Mouse (Mus musculus): ENCODE measurements at regions not wholly inside any gene's neighbourhood (a gene's known extent, or its start where the extent isn't known, plus 50 kb on each side); places are given as distances from the start of the nearest gene placed in this dataset.

- H3K4me3 ChIP-seq (replicated peaks; ENCODE audit: low read length), result no peak overlapping the region
- peaks cover under 1% of the 10 kb centered on the region; the same call in 1 of the 2 replicates for H3K9me3 ChIP-seq (ENCODE audit: low read length)
- peaks cover 21% of the 10 kb centered on the region for H3K27me3 ChIP-seq (ENCODE audit: insufficient read depth, low read length)
- TF ChIP-seq POU5F1 (IDR thresholded peaks at IDR 0.05; ENCODE audit: borderline replicate concordance, low read length), result no peak
- TF ChIP-seq NANOG (IDR thresholded peaks at IDR 0.05; ENCODE audit: borderline replicate concordance, low read length), result no peak
- TF ChIP-seq CTCF (conservative IDR thresholded peaks at IDR 0.05; ENCODE audit: low read length), result no peak
- peaks cover 57% of the 10 kb centered on the region for H3K4me1 ChIP-seq (replicated peaks; ENCODE audit: low read depth, low read length)
- H3K36me3 ChIP-seq (ENCODE audit: insufficient read depth, low read length), result no peaks in the 10 kb centered on the region
Measured at GRCm38 (mm10) chr1:35825531-35825966, 242.7 kb upstream of the Hs6st1 start.

- H3K36me3 ChIP-seq (ENCODE audit: insufficient read depth, low read length), result no peaks in the 10 kb centered on the region
- TF ChIP-seq CTCF (conservative IDR thresholded peaks at IDR 0.05; ENCODE audit: low read length) (no peak), POU5F1 (IDR thresholded peaks at IDR 0.05; ENCODE audit: borderline replicate concordance, low read length) (no peak), NANOG (IDR thresholded peaks at IDR 0.05; ENCODE audit: borderline replicate concordance, low read length) (no peak)
- H3K27me3 ChIP-seq (ENCODE audit: insufficient read depth, low read length), result peaks cover 14% of the 10 kb centered on the region
- H3K4me3 ChIP-seq (replicated peaks; ENCODE audit: low read length), result no peak overlapping the region
- H3K9me3 ChIP-seq (ENCODE audit: low read length), result peaks cover 11% of the 10 kb centered on the region
- H3K4me1 ChIP-seq (replicated peaks; ENCODE audit: low read depth, low read length), result peaks cover 48% of the 10 kb centered on the region
Measured at GRCm38 (mm10) chr1:35826575-35827114, 241.6 kb upstream of the Hs6st1 start.

DNA sequence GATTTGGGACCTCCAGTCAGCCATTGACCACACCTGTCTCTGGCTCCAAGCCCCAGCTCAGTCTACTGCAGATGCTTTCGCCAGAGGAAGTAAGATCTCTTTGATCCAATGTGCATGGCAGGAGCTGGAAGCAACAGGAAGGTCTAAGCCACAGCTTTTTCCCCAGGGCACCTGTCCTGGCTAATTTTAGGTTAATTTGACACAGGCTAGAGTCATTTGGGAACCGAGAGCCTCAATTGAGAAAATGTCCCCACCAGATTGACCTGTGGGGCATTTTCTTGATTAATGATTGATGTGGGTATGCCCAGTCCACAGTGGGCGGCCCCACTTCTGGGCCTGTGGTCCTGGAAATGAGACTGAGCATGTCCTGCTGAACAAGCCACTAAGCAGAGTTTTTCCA lies 240.7 kb upstream of the Hs6st1 start:
- Histone ChIP-seq H3K4me1 (replicated peaks; ENCODE audit: low read depth, low read length) (peaks cover 41% of the 10 kb centered on the region), H3K4me3 (replicated peaks; ENCODE audit: low read length) (no peak overlapping the region), H3K9me3 (ENCODE audit: low read length) (peaks cover 16% of the 10 kb centered on the region), H3K27me3 (ENCODE audit: insufficient read depth, low read length) (peaks cover 14% of the 10 kb centered on the region), H3K36me3 (ENCODE audit: insufficient read depth, low read length) (no peaks in the 10 kb centered on the region)
- TF ChIP-seq POU5F1 (IDR thresholded peaks at IDR 0.05; ENCODE audit: borderline replicate concordance, low read length), result no peak
- no peak for TF ChIP-seq NANOG (IDR thresholded peaks at IDR 0.05; ENCODE audit: borderline replicate concordance, low read length)
- no peak for TF ChIP-seq CTCF (conservative IDR thresholded peaks at IDR 0.05; ENCODE audit: low read length)

DNA sequence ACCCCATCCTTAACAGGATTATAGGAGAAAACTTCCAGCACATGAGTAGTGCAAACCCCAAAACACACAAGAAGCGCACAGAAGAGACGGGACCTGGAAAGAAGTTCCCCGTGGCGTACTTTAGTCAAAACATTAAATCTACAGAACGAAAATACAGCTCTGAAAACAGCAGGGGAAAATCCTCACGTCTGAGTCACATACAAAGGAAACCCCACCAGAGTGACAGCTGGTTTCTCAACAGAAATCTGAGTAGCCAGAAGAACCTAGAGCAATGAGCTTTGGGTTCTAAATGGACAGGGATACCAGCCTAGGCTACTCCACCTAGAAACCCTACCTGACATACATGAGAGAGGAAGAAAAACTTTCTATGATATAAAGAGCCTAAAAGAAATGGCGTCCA lies 234.0 kb upstream of the Hs6st1 start:
- Histone ChIP-seq H3K36me3 (ENCODE audit: insufficient read depth, low read length) (no peaks in the 10 kb centered on the region), H3K27me3 (ENCODE audit: insufficient read depth, low read length) (no peaks in the 10 kb centered on the region), H3K4me1 (replicated peaks; ENCODE audit: low read depth, low read length) (no peaks in the 10 kb centered on the region), H3K4me3 (replicated peaks; ENCODE audit: low read length) (no peak overlapping the region), H3K9me3 (ENCODE audit: low read length) (peaks cover 19% of the 10 kb centered on the region)
- TF ChIP-seq POU5F1 (IDR thresholded peaks at IDR 0.05; ENCODE audit: borderline replicate concordance, low read length) (no peak), CTCF (conservative IDR thresholded peaks at IDR 0.05; ENCODE audit: low read length) (no peak), NANOG (IDR thresholded peaks at IDR 0.05; ENCODE audit: borderline replicate concordance, low read length) (no peak)

GRCm38 (mm10) chr1:35836552-35836951 lies 231.6 kb upstream of the Hs6st1 start:
- TF ChIP-seq NANOG (IDR thresholded peaks at IDR 0.05; ENCODE audit: borderline replicate concordance, low read length) (no peak), POU5F1 (IDR thresholded peaks at IDR 0.05; ENCODE audit: borderline replicate concordance, low read length) (no peak)
- Histone ChIP-seq H3K36me3 (ENCODE audit: insufficient read depth, low read length) (no peaks in the 10 kb centered on the region), H3K27me3 (ENCODE audit: insufficient read depth, low read length) (no peaks in the 10 kb centered on the region), H3K9me3 (ENCODE audit: low read length) (peaks cover 11% of the 10 kb centered on the region; the same call in 1 of the 2 replicates), H3K4me3 (replicated peaks; ENCODE audit: low read length) (no peak overlapping the region), H3K4me1 (replicated peaks; ENCODE audit: low read depth, low read length) (peaks cover 20% of the 10 kb centered on the region)

GRCm38 (mm10) chr1:35838625-35839024 lies 229.6 kb upstream of the Hs6st1 start:
- Histone ChIP-seq H3K4me1 (replicated peaks; ENCODE audit: low read depth, low read length) (peaks cover 34% of the 10 kb centered on the region), H3K9me3 (ENCODE audit: low read length) (peaks cover 4% of the 10 kb centered on the region; the same call in 1 of the 2 replicates), H3K4me3 (replicated peaks; ENCODE audit: low read length) (no peak overlapping the region), H3K27me3 (ENCODE audit: insufficient read depth, low read length) (no peaks in the 10 kb centered on the region), H3K36me3 (ENCODE audit: insufficient read depth, low read length) (no peaks in the 10 kb centered on the region)
- TF ChIP-seq CTCF (conservative IDR thresholded peaks at IDR 0.05; ENCODE audit: low read length) (no peak), NANOG (IDR thresholded peaks at IDR 0.05; ENCODE audit: borderline replicate concordance, low read length) (no peak)

DNA sequence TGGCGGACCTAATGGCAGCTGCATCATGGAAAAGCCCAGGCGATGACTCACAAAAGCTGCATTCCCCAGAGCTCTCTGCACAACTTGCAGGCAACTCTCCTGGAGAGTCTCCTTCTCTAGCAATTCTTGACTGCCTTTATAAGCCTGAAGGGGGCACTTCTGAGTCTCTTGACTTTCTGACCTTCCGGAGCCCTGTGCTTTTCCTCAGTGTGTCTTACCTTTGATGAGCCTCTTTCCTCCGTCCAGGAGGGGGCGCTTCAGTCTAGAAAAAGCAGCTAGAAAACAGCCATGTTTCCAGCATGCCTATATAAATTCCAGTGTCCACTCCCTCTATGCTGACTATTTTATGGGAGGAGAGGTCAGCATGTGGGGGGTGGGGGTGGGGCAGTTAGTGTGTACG lies 228.8 kb upstream of the Hs6st1 start:
- no peak overlapping the region for H3K4me3 ChIP-seq (replicated peaks; ENCODE audit: low read length)
- no peaks in the 10 kb centered on the region for H3K27me3 ChIP-seq (ENCODE audit: insufficient read depth, low read length)
- peaks cover 34% of the 10 kb centered on the region for H3K4me1 ChIP-seq (replicated peaks; ENCODE audit: low read depth, low read length)
- peaks cover 4% of the 10 kb centered on the region; the same call in 1 of the 2 replicates for H3K9me3 ChIP-seq (ENCODE audit: low read length)
- TF ChIP-seq NANOG (IDR thresholded peaks at IDR 0.05; ENCODE audit: borderline replicate concordance, low read length) (no peak), CTCF (conservative IDR thresholded peaks at IDR 0.05; ENCODE audit: low read length) (peak; percentile 92)
- no peaks in the 10 kb centered on the region for H3K36me3 ChIP-seq (ENCODE audit: insufficient read depth, low read length)

- TF ChIP-seq NANOG (IDR thresholded peaks at IDR 0.05; ENCODE audit: borderline replicate concordance, low read length) (no peak), CTCF (conservative IDR thresholded peaks at IDR 0.05; ENCODE audit: low read length) (no peak), POU5F1 (IDR thresholded peaks at IDR 0.05; ENCODE audit: borderline replicate concordance, low read length) (no peak)
- Histone ChIP-seq H3K4me1 (replicated peaks; ENCODE audit: low read depth, low read length) (peaks cover 37% of the 10 kb centered on the region), H3K27me3 (ENCODE audit: insufficient read depth, low read length) (no peaks in the 10 kb centered on the region), H3K4me3 (replicated peaks; ENCODE audit: low read length) (no peak overlapping the region), H3K36me3 (ENCODE audit: insufficient read depth, low read length) (no peaks in the 10 kb centered on the region), H3K9me3 (ENCODE audit: low read length) (peaks cover 4% of the 10 kb centered on the region; the same call in 1 of the 2 replicates)
Measured at GRCm38 (mm10) chr1:35841626-35842025, 226.6 kb upstream of the Hs6st1 start.

- TF ChIP-seq NANOG (IDR thresholded peaks at IDR 0.05; ENCODE audit: borderline replicate concordance, low read length), result no peak
- no peak for TF ChIP-seq CTCF (conservative IDR thresholded peaks at IDR 0.05; ENCODE audit: low read length)
- TF ChIP-seq POU5F1 (IDR thresholded peaks at IDR 0.05; ENCODE audit: borderline replicate concordance, low read length), result no peak
- no peaks in the 10 kb centered on the region for H3K27me3 ChIP-seq (ENCODE audit: insufficient read depth, low read length)
Measured at GRCm38 (mm10) chr1:35842707-35843106, 225.5 kb upstream of the Hs6st1 start.

More at GRCm38 (mm10) chr1:35842707-35843106, 225.5 kb upstream of the Hs6st1 start:
- Histone ChIP-seq H3K4me3 (replicated peaks; ENCODE audit: low read length) (no peak overlapping the region), H3K9me3 (ENCODE audit: low read length) (peaks cover 4% of the 10 kb centered on the region; the same call in 1 of the 2 replicates), H3K36me3 (ENCODE audit: insufficient read depth, low read length) (no peaks in the 10 kb centered on the region), H3K4me1 (replicated peaks; ENCODE audit: low read depth, low read length) (peaks cover 40% of the 10 kb centered on the region)

All from E14TG2a.4 (cell line).